Mouse (Mus musculus): ENCODE data around the gene Tiprl.

DNA sequence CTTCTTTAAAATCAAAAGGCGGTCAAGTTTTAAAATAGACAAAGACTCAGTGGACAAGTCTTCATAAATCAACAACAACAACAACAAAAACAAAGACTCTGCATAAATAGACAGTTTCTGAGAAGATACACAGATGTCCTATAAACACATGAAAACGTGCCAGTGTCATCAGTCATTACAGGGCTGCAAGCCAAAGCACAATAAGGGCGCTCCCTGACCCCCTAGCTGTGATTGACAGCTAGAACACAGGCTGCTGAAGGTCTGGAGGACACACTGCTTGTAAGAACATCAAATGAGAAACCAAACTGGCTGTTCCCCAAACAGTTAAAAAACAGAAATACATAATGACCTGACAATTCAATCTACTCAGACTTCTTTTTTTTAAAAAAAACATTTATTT lies 37.2 kb downstream of the Tiprl start:
- no peak for TF ChIP-seq CTCF (IDR thresholded peaks at IDR 0.05; ENCODE audit: extremely low read depth, insufficient read length, insufficient replicate concordance, low read depth, low read length)
- no peak for TF ChIP-seq POLR2A (IDR thresholded peaks at IDR 0.05; ENCODE audit: low read depth, low read length)
